Mouse (Mus musculus): Measurements from ENCODE around the gene Slpi.
"Not testable (repeated sequence)": the region's sequence is repeated elsewhere in the genome, so short reads cannot be mapped to it uniquely, and the experiment has no call there.

- not testable (repeated sequence) for TF ChIP-seq CTCF (IDR thresholded peaks at IDR 0.05; ENCODE audit: low read depth, low read length); GATA1 (IDR thresholded peaks at IDR 0.05; ENCODE audit: borderline replicate concordance, low read length)
Measured at GRCm38 (mm10) chr2:164343732-164344131, 45.2 kb downstream of the Slpi start.

All from G1E (cell line).